Mouse (Mus musculus): ENCODE results near the gene Olfr328. TPM values are rescaled to one million over a fixed set of nuclear protein-coding genes. Genes with fewer than 3 reads are reported as not detected.

The Olfr328 gene
- polyA plus RNA-seq (2012; rRNA removed; ENCODE audit: low replicate concordance): 0.04 TPM in 1 of 2 replicates, not detected in the other

DNA sequence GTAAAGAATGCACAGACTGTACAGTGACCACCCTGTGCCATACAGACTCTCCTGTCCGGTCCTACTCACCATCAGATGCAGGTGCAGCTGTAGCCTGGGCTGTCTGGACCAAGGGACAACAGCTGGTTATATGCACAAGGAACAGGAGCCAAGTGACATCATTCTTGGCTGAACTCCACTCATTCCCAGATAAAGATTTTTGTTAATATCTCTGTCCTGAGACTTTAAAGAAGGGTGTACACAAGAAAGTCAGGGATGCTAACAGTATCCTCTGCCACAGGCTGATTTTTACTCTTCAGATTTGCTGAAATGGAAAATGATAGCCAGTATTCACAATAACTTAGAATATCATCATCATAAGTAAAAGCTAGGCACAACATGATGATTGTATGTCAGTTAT, at the start of gene Olfr328:
TSS of gene Olfr328 (minus strand) at position 101 of the 400 bp plus-strand sequence.

DNA sequence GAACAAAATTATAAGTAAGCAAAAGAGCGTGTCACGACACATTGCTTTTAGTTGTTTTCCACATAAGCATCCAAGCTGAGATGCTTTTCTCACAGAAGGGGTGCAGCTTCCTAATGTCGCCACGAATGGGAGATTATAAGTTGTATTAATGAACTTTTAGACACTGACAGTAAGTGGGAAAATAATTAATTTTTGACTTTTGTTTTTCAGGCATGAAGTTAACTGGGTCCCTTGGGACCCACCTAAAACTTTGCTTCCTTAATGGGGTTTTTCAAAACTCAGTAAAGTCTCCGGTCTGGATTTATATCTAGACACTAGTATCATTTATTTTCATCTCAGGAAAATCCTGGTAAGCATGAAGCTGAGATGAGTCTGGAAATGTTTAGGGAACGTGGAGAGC, 39.4 kb upstream of the Olfr328 start, which contains the start of gene Olfr324:
TSS of gene Olfr324 (plus strand) at position 301 of the 400 bp plus-strand sequence.

GRCm38 (mm10) chr11:58577430-58577829, 22.0 kb upstream of the Olfr328 start, which contains the start of gene Olfr325:
TSS of gene Olfr325 (plus strand) at chr11:58577730.

DNA sequence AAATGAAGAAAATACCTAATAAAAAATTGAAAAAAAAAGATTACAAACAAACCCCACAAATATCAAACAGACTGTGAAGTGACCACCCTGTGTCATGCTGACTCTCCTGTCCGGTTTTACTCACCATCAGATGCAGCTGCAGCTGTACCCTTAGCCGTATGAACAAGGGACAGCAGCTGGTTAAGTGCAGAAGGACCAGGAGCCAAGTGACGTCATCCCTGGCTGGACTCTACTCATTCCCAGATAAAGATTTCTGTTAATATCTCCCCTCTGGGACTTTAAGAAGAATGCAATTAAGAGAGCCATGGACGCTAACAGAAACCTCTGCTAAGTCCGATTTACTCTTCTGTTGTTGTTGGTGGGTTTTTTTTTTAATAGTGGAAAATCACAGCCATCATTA, 15.0 kb upstream of the Olfr328 start, which contains the start of gene Olfr224:
TSS of gene Olfr224 (minus strand) at position 149 of the 400 bp plus-strand sequence.

GRCm38 (mm10) chr11:58546322-58546721, 9.1 kb downstream of the Olfr328 start, which contains the start of gene Olfr329-ps:
TSS of gene Olfr329-ps (minus strand) at chr11:58546422.

GRCm38 (mm10) chr11:58534736-58535135, 20.7 kb downstream of the Olfr328 start, which contains the start of gene Olfr330:
TSS of gene Olfr330 (minus strand) at chr11:58534836.

GRCm38 (mm10) chr11:58502472-58502871, 53.0 kb downstream of the Olfr328 start, which contains the start of gene Olfr331:
TSS of gene Olfr331 (minus strand) at chr11:58502572.

Other genes starting within 250 kb of the Olfr328 start
- 23.9 and 26.7 TPM in 2 replicates for gene Zfp692, start 248.6 kb downstream of the Olfr328 start, polyA plus RNA-seq (2012; rRNA removed; ENCODE audit: low replicate concordance)
- gene Zfp672, start 225.3 kb downstream of the Olfr328 start, polyA plus RNA-seq (2012; rRNA removed; ENCODE audit: low replicate concordance): 36.8 and 48.8 TPM in 2 replicates
- 31.9 and 32.8 TPM in 2 replicates for gene Sh3bp5l, start 224.9 kb downstream of the Olfr328 start, polyA plus RNA-seq (2012; rRNA removed; ENCODE audit: low replicate concordance)
- 0.49 TPM in 1 of 2 replicates, not detected in the other for gene Lypd8, start 176.6 kb downstream of the Olfr328 start, polyA plus RNA-seq (2012; rRNA removed; ENCODE audit: low replicate concordance)
- 0.13 TPM in 1 of 2 replicates, not detected in the other for gene 1810065E05Rik, start 134.5 kb downstream of the Olfr328 start, polyA plus RNA-seq (2012; rRNA removed; ENCODE audit: low replicate concordance)
- gene Gm12253, start 123.1 kb downstream of the Olfr328 start, polyA plus RNA-seq (2012; rRNA removed; ENCODE audit: low replicate concordance): 0.11 and 0.19 TPM in 2 replicates
- gene Lypd9, start 102.7 kb downstream of the Olfr328 start, polyA plus RNA-seq (2012; rRNA removed; ENCODE audit: low replicate concordance): not detected in 2 replicates
- gene Olfr30, start 93.4 kb downstream of the Olfr328 start, polyA plus RNA-seq (2012; rRNA removed; ENCODE audit: low replicate concordance): not detected in 2 replicates
- gene Olfr332, start 63.1 kb downstream of the Olfr328 start, polyA plus RNA-seq (2012; rRNA removed; ENCODE audit: low replicate concordance): not detected in 2 replicates
- not detected in 2 replicates for gene Olfr331, start 53.1 kb downstream of the Olfr328 start, polyA plus RNA-seq (2012; rRNA removed; ENCODE audit: low replicate concordance)
- gene Olfr330, start 20.8 kb downstream of the Olfr328 start, polyA plus RNA-seq (2012; rRNA removed; ENCODE audit: low replicate concordance): 0.12 TPM in 1 of 2 replicates, not detected in the other
- gene Olfr329-ps, start 9.2 kb downstream of the Olfr328 start, polyA plus RNA-seq (2012; rRNA removed; ENCODE audit: low replicate concordance): 0.11 TPM in 1 of 2 replicates, not detected in the other
- gene Olfr224, start 14.9 kb upstream of the Olfr328 start, polyA plus RNA-seq (2012; rRNA removed; ENCODE audit: low replicate concordance): 0.13 TPM in 1 of 2 replicates, not detected in the other
- not detected in 2 replicates for gene Olfr325, start 22.1 kb upstream of the Olfr328 start, polyA plus RNA-seq (2012; rRNA removed; ENCODE audit: low replicate concordance)
- not detected in 2 replicates for gene Olfr324, start 39.5 kb upstream of the Olfr328 start, polyA plus RNA-seq (2012; rRNA removed; ENCODE audit: low replicate concordance)
- 0.82 and 1.9 TPM in 2 replicates for gene 2210407C18Rik, start 60.4 kb upstream of the Olfr328 start, polyA plus RNA-seq (2012; rRNA removed; ENCODE audit: low replicate concordance)
- gene Olfr323, start 74.9 kb upstream of the Olfr328 start, polyA plus RNA-seq (2012; rRNA removed; ENCODE audit: low replicate concordance): 0.92 TPM in 1 of 2 replicates, not detected in the other
- gene Trim58, start 84.8 kb upstream of the Olfr328 start, polyA plus RNA-seq (2012; rRNA removed; ENCODE audit: low replicate concordance): 0.11 TPM in 1 of 2 replicates, not detected in the other
- not detected in 2 replicates for gene Olfr322, start 103.1 kb upstream of the Olfr328 start, polyA plus RNA-seq (2012; rRNA removed; ENCODE audit: low replicate concordance)
- gene Olfr320, start 125.5 kb upstream of the Olfr328 start, polyA plus RNA-seq (2012; rRNA removed; ENCODE audit: low replicate concordance): not detected in 2 replicates
- not detected in 2 replicates for gene Olfr319, start 143.5 kb upstream of the Olfr328 start, polyA plus RNA-seq (2012; rRNA removed; ENCODE audit: low replicate concordance)
- not detected in 2 replicates for gene Olfr318, start 168.4 kb upstream of the Olfr328 start, polyA plus RNA-seq (2012; rRNA removed; ENCODE audit: low replicate concordance)
- gene Olfr317, start 183.6 kb upstream of the Olfr328 start, polyA plus RNA-seq (2012; rRNA removed; ENCODE audit: low replicate concordance): not detected in 2 replicates
- gene Olfr316, start 197.1 kb upstream of the Olfr328 start, polyA plus RNA-seq (2012; rRNA removed; ENCODE audit: low replicate concordance): not detected in 2 replicates
- gene Olfr315, start 217.6 kb upstream of the Olfr328 start, polyA plus RNA-seq (2012; rRNA removed; ENCODE audit: low replicate concordance): not detected in 2 replicates
- not detected in 2 replicates for gene Olfr314, start 227.3 kb upstream of the Olfr328 start, polyA plus RNA-seq (2012; rRNA removed; ENCODE audit: low replicate concordance)
- 0.62 TPM in 1 of 2 replicates, not detected in the other for gene Fam183b, start 246.3 kb upstream of the Olfr328 start, polyA plus RNA-seq (2012; rRNA removed; ENCODE audit: low replicate concordance)